Mouse (Mus musculus) lung, postnatal 25 days (tissue): ENCODE results near the gene Catsperg1.
"Not testable (repeated sequence)": the region's sequence is repeated elsewhere in the genome, so short reads cannot be mapped to it uniquely, and the experiment has no call there.

Experiments used
- DNase-seq: peaks from one replicate; pipeline ENCODE4 v3.0.0; 2022; ENCODE audit warnings: low spot score

Gene Catsperg1

GRCm38 (mm10) chr7:29230560-29230959, 16.7 kb upstream of the Catsperg1 start:
- DNase-seq, result no peak

GRCm38 (mm10) chr7:29228202-29228601, 14.4 kb upstream of the Catsperg1 start:
- no peak for DNase-seq

GRCm38 (mm10) chr7:29225520-29225919, 11.7 kb upstream of the Catsperg1 start:
- no peak for DNase-seq

- DNase-seq, result no peak
Observed at GRCm38 (mm10) chr7:29224756-29225394, 11.0 kb upstream of the Catsperg1 start.

GRCm38 (mm10) chr7:29214846-29215245, 1.0 kb upstream of the Catsperg1 start:
- no peak for DNase-seq

GRCm38 (mm10) chr7:29214236-29214635, 401 bp upstream of the Catsperg1 start:
- DNase-seq, result peak; percentile 21

GRCm38 (mm10) chr7:29212775-29213560, 867 bp downstream of the Catsperg1 start:
- DNase-seq, result not testable (repeated sequence)

- DNase-seq, result peak; percentile 7
Observed at GRCm38 (mm10) chr7:29212199-29212765, 1.6 kb downstream of the Catsperg1 start.

- DNase-seq, result peak; percentile 94
Observed at GRCm38 (mm10) chr7:29211415-29212198, 2.2 kb downstream of the Catsperg1 start.

- not testable (repeated sequence) for DNase-seq
Observed at GRCm38 (mm10) chr7:29211013-29211412, 2.8 kb downstream of the Catsperg1 start.

- no peak for DNase-seq
Observed at GRCm38 (mm10) chr7:29202577-29202976, 11.3 kb downstream of the Catsperg1 start.

GRCm38 (mm10) chr7:29194230-29194629, 19.6 kb downstream of the Catsperg1 start:
- not testable (repeated sequence) for DNase-seq

- DNase-seq, result not testable (repeated sequence)
Observed at GRCm38 (mm10) chr7:29181323-29181722, 32.5 kb downstream of the Catsperg1 start.

- DNase-seq, result no peak
Observed at GRCm38 (mm10) chr7:29180854-29181236, 33.0 kb downstream of the Catsperg1 start.

GRCm38 (mm10) chr7:29180077-29180853, 33.6 kb downstream of the Catsperg1 start, which contains the start of gene Psmd8:
TSS of gene Psmd8 (minus strand) at chr7:29180701.
- peak; percentile 98 for DNase-seq

- no peak for DNase-seq
Observed at GRCm38 (mm10) chr7:29179323-29179722, 34.5 kb downstream of the Catsperg1 start.

- DNase-seq, result no peak
Observed at GRCm38 (mm10) chr7:29178106-29178505, 35.7 kb downstream of the Catsperg1 start.

- DNase-seq, result no peak
Observed at GRCm38 (mm10) chr7:29172390-29173016, 41.3 kb downstream of the Catsperg1 start.

GRCm38 (mm10) chr7:29171562-29172097, 42.2 kb downstream of the Catsperg1 start:
- no peak for DNase-seq

GRCm38 (mm10) chr7:29170755-29171561, 42.9 kb downstream of the Catsperg1 start:
- DNase-seq, result peak; percentile 31
